Mouse (Mus musculus) thymus, postnatal 25 days (tissue): ENCODE results near the gene Fosb.
"Not testable (repeated sequence)": the region's sequence is repeated elsewhere in the genome, so short reads cannot be mapped to it uniquely, and the experiment has no call there.

Experiments
- DNase-seq: peaks from one replicate; pipeline ENCODE4 v3.0.0; 2022

The Fosb gene

GRCm38 (mm10) chr7:19305796-19306765 is 3.8 kb downstream of the Fosb start:
- no peak for DNase-seq

- no peak for DNase-seq
Observed at GRCm38 (mm10) chr7:19305413-19305735, 4.5 kb downstream of the Fosb start.

- no peak for DNase-seq
Observed at GRCm38 (mm10) chr7:19304501-19305412, 5.1 kb downstream of the Fosb start.

- peak; percentile 78 for DNase-seq
Observed at GRCm38 (mm10) chr7:19303770-19304169, 6.1 kb downstream of the Fosb start.

GRCm38 (mm10) chr7:19303046-19303305 is 6.9 kb downstream of the Fosb start:
- no peak for DNase-seq

GRCm38 (mm10) chr7:19302264-19303045 is 7.4 kb downstream of the Fosb start:
- no peak for DNase-seq

GRCm38 (mm10) chr7:19301461-19302263 is 8.2 kb downstream of the Fosb start:
- no peak for DNase-seq

- DNase-seq, result peak; percentile 81
Observed at GRCm38 (mm10) chr7:19300501-19301421, 9.1 kb downstream of the Fosb start.

GRCm38 (mm10) chr7:19299194-19299593 is 10.7 kb downstream of the Fosb start:
- no peak for DNase-seq

GRCm38 (mm10) chr7:19297794-19298193 is 12.1 kb downstream of the Fosb start:
- no peak for DNase-seq

GRCm38 (mm10) chr7:19297034-19297433 is 12.8 kb downstream of the Fosb start:
- DNase-seq, result no peak

- DNase-seq, result peak; percentile 96
Observed at GRCm38 (mm10) chr7:19295503-19296185, 14.2 kb downstream of the Fosb start.

- no peak for DNase-seq
Observed at GRCm38 (mm10) chr7:19290969-19291596, 18.8 kb downstream of the Fosb start.

- DNase-seq, result peak; percentile 66
Observed at GRCm38 (mm10) chr7:19284763-19285162, 25.1 kb downstream of the Fosb start.

- no peak for DNase-seq
Observed at GRCm38 (mm10) chr7:19283406-19283804, 26.4 kb downstream of the Fosb start.

GRCm38 (mm10) chr7:19282791-19283405 is 27.0 kb downstream of the Fosb start:
- peak; percentile 39 for DNase-seq

- DNase-seq, result peak; percentile 66
Observed at GRCm38 (mm10) chr7:19282385-19282784, 27.5 kb downstream of the Fosb start, which contains the start of gene Rtn2. Gene Rtn2, plus strand, starts transcription at chr7:19282624.

GRCm38 (mm10) chr7:19281680-19282304 is 28.1 kb downstream of the Fosb start:
- not testable (repeated sequence) for DNase-seq

GRCm38 (mm10) chr7:19279581-19280114 is 30.2 kb downstream of the Fosb start, which contains the start of gene Ppm1n:
Gene Ppm1n, minus strand, starts transcription at chr7:19280064.
- peak; percentile 49 for DNase-seq
